Mouse (Mus musculus): ENCODE measurements at regions not wholly inside any gene's neighbourhood (a gene's known extent, or its start where the extent isn't known, plus 50 kb on each side); places are given as distances from the start of the nearest gene placed in this dataset.
"Not testable (repeated sequence)": the region's sequence is repeated elsewhere in the genome, so short reads cannot be mapped to it uniquely, and the experiment has no call there.

GRCm38 (mm10) chr16:42546229-42547163, 206.0 kb upstream of the Gap43 start:
- no peak for DNase-seq (ENCODE audit: low read depth, low spot score)

- DNase-seq (ENCODE audit: low read depth, low spot score), result no peak
Observed at GRCm38 (mm10) chr16:42517321-42517720, 176.9 kb upstream of the Gap43 start.

GRCm38 (mm10) chr16:42515929-42516328, 175.5 kb upstream of the Gap43 start:
- DNase-seq (ENCODE audit: low read depth, low spot score), result no peak

- DNase-seq (ENCODE audit: low read depth, low spot score), result no peak
Observed at GRCm38 (mm10) chr16:42505107-42505506, 164.7 kb upstream of the Gap43 start.

GRCm38 (mm10) chr16:42501713-42502112, 161.3 kb upstream of the Gap43 start:
- no peak for DNase-seq (ENCODE audit: low read depth, low spot score)

- not testable (repeated sequence) for DNase-seq (ENCODE audit: low read depth, low spot score)
Observed at GRCm38 (mm10) chr16:42501109-42501508, 160.7 kb upstream of the Gap43 start.

GRCm38 (mm10) chr16:42499514-42499913, 159.1 kb upstream of the Gap43 start:
- no peak for DNase-seq (ENCODE audit: low read depth, low spot score)

GRCm38 (mm10) chr16:42498368-42498767, 157.9 kb upstream of the Gap43 start:
- DNase-seq (ENCODE audit: low read depth, low spot score), result no peak

GRCm38 (mm10) chr16:42493596-42493995, 153.1 kb upstream of the Gap43 start:
- no peak for DNase-seq (ENCODE audit: low read depth, low spot score)

- no peak for DNase-seq (ENCODE audit: low read depth, low spot score)
Observed at GRCm38 (mm10) chr16:42488745-42489144, 148.3 kb upstream of the Gap43 start.

- DNase-seq (ENCODE audit: low read depth, low spot score), result no peak
Observed at GRCm38 (mm10) chr16:42479978-42480377, 139.5 kb upstream of the Gap43 start.

GRCm38 (mm10) chr16:42466976-42467375, 126.5 kb upstream of the Gap43 start:
- no peak for DNase-seq (ENCODE audit: low read depth, low spot score)

- no peak for DNase-seq (ENCODE audit: low read depth, low spot score)
Observed at GRCm38 (mm10) chr16:42456335-42456984, 116.0 kb upstream of the Gap43 start.

- DNase-seq (ENCODE audit: low read depth, low spot score), result no peak
Observed at GRCm38 (mm10) chr16:42453338-42453737, 112.9 kb upstream of the Gap43 start.

GRCm38 (mm10) chr16:42449840-42450444, 109.5 kb upstream of the Gap43 start:
- DNase-seq (ENCODE audit: low read depth, low spot score), result no peak

GRCm38 (mm10) chr16:42444863-42445423, 104.5 kb upstream of the Gap43 start:
- peak; percentile 0 for DNase-seq (ENCODE audit: low read depth, low spot score)

- no peak for DNase-seq (ENCODE audit: low read depth, low spot score)
Observed at GRCm38 (mm10) chr16:42444408-42444862, 104.0 kb upstream of the Gap43 start.

GRCm38 (mm10) chr16:42440822-42441221, 100.4 kb upstream of the Gap43 start:
- DNase-seq (ENCODE audit: low read depth, low spot score), result no peak

GRCm38 (mm10) chr16:42431529-42431928, 91.1 kb upstream of the Gap43 start:
- no peak for DNase-seq (ENCODE audit: low read depth, low spot score)

GRCm38 (mm10) chr16:42416673-42417072, 76.2 kb upstream of the Gap43 start:
- no peak for DNase-seq (ENCODE audit: low read depth, low spot score)

- not testable (repeated sequence) for DNase-seq (ENCODE audit: low read depth, low spot score)
Observed at GRCm38 (mm10) chr16:42412031-42412430, 71.6 kb upstream of the Gap43 start.

- DNase-seq (ENCODE audit: low read depth, low spot score), result no peak
Observed at GRCm38 (mm10) chr16:42396596-42396995, 56.1 kb upstream of the Gap43 start.

All from CD4-positive, CD25-positive, alpha-beta regulatory T cell, adult 2 months (primary cell).